Mouse (Mus musculus) left cerebral cortex, postnatal 36 days (tissue): ENCODE data around the gene Sgms1. TPM values are rescaled to one million over a fixed set of nuclear protein-coding genes. Genes with fewer than 3 reads are reported as not detected.

Source experiments
- DNase-seq, 2 experiments: peaks; one replicate each; pipeline ENCODE4 v3.0.0; 2021 to 2022; ENCODE audit warnings: low spot score in 2 of 2, mixed read lengths in 1 of 2
- intact Hi-C: fragments of 180-260 bp; cut with DNase I; formaldehyde crosslinking; loops from one replicate; pipeline ENCODE4 v1.15.1; 2025
- total RNA-seq, 2 experiments: library from RNA; stranded (reverse); gene quantifications; 2 replicates each; pipeline ENCODE4 v1.2.3; 2021

The Sgms1 gene
- total RNA-seq, 2 experiments from 2014 or later: 38.5 to 58.1 TPM

GRCm38 (mm10) chr19:32277287-32277686 lies 112.2 kb downstream of the Sgms1 start:
- intact Hi-C loops: no loop called here
- no peak for DNase-seq

- intact Hi-C loops: no loop called here
- DNase-seq: no peak
Observed at GRCm38 (mm10) chr19:32276817-32277216, 112.7 kb downstream of the Sgms1 start.

GRCm38 (mm10) chr19:32276263-32276662 lies 113.3 kb downstream of the Sgms1 start:
- DNase-seq: no peak
- intact Hi-C loops: no loop called here

- intact Hi-C loops: no loop called here
- no peak for DNase-seq
Observed at GRCm38 (mm10) chr19:32275068-32275925, 114.2 kb downstream of the Sgms1 start.

GRCm38 (mm10) chr19:32274145-32274544 lies 115.4 kb downstream of the Sgms1 start:
- no peak for DNase-seq
- intact Hi-C loops: no loop called here

- DNase-seq: no peak
- intact Hi-C loops: no loop called here
Observed at GRCm38 (mm10) chr19:32273714-32274113, 115.8 kb downstream of the Sgms1 start.

GRCm38 (mm10) chr19:32272475-32273260 lies 116.8 kb downstream of the Sgms1 start:
- DNase-seq: no peak
- intact Hi-C loops: no loop called here

GRCm38 (mm10) chr19:32271455-32272200 lies 117.9 kb downstream of the Sgms1 start:
- intact Hi-C loops: no loop called here
- no peak for DNase-seq

- no peak for DNase-seq
- intact Hi-C loops: loop anchor here (10.0 kb wide), 1 partner anchor 95 kb away; no protein-coding TSS in a partner anchor
Observed at GRCm38 (mm10) chr19:32269844-32270176, 119.7 kb downstream of the Sgms1 start.

GRCm38 (mm10) chr19:32269141-32269843 lies 120.2 kb downstream of the Sgms1 start:
- no peak for DNase-seq

GRCm38 (mm10) chr19:32268562-32268961 lies 121.0 kb downstream of the Sgms1 start:
- intact Hi-C loops: loop anchor here (10.0 kb wide), 1 partner anchor 94 kb away; no protein-coding TSS in a partner anchor
- DNase-seq: no peak

More at GRCm38 (mm10) chr19:32269141-32269843, 120.2 kb downstream of the Sgms1 start:
- intact Hi-C loops: loop anchor here (10.0 kb wide), 1 partner anchor 94 kb away; no protein-coding TSS in a partner anchor

- peak in 1 of 2 experiments; percentile 24 for DNase-seq
- intact Hi-C loops: loop anchor here (10.0 kb wide), 1 partner anchor 92 kb away; no protein-coding TSS in a partner anchor
Observed at GRCm38 (mm10) chr19:32266385-32267252, 122.9 kb downstream of the Sgms1 start.

GRCm38 (mm10) chr19:32263753-32264152 lies 125.8 kb downstream of the Sgms1 start:
- intact Hi-C loops: loop anchor here (10.0 kb wide), 1 partner anchor 89 kb away; no protein-coding TSS in a partner anchor
- no peak for DNase-seq

- DNase-seq: no peak
- intact Hi-C loops: loop anchor here (10.0 kb wide), 1 partner anchor 88 kb away; no protein-coding TSS in a partner anchor
Observed at GRCm38 (mm10) chr19:32262805-32263572, 126.5 kb downstream of the Sgms1 start.

GRCm38 (mm10) chr19:32260869-32261688 lies 128.4 kb downstream of the Sgms1 start:
- no peak for DNase-seq
- intact Hi-C loops: loop anchor here (10.0 kb wide), 1 partner anchor 86 kb away; no protein-coding TSS in a partner anchor

- DNase-seq: no peak
- intact Hi-C loops: loop anchor here (10.0 kb wide), 1 partner anchor 85 kb away; no protein-coding TSS in a partner anchor
Observed at GRCm38 (mm10) chr19:32259830-32260229, 129.7 kb downstream of the Sgms1 start.
